Mouse (Mus musculus) liver, postnatal 0 days (tissue): ENCODE results near the gene Kcnip1. TPM values are rescaled to one million over a fixed set of nuclear protein-coding genes. Genes with fewer than 3 reads are reported as not detected.

Experiments used
- ATAC-seq: fragments of 200-750 bp; cut with Nextera tagmentation; 2 replicates; pipeline ENCODE4 v1.8.0; 2017; ENCODE audit warnings: mild to moderate bottlenecking, moderate library complexity
- DNase-seq: peaks from one replicate; pipeline ENCODE4 v3.0.0-alpha.2; 2016
- H3K27ac ChIP-seq: fragments of 300-500 bp; sonication (generic); 2 replicates; pipeline ENCODE4 v1.5.1; 2014; ENCODE audit warnings: antibody characterized with exemption, moderate library complexity, mild to moderate bottlenecking, low read depth
- H3K27me3 ChIP-seq: fragments of 300-500 bp; sonication (generic); 2 replicates; pipeline ENCODE4 v1.6.1; 2014; ENCODE audit warnings: low read length, control low read depth, mixed read lengths; ENCODE audit not compliant: insufficient read depth
- H3K36me3 ChIP-seq: fragments of 300-500 bp; sonication (generic); replicated peaks from 2 replicates; pipeline ENCODE4 v1.6.1; 2014; ENCODE audit warnings: mild to moderate bottlenecking, control low read depth, low read length, moderate library complexity, mixed read lengths; ENCODE audit not compliant: insufficient read depth
- H3K4me1 ChIP-seq: fragments of 300-500 bp; sonication (generic); 2 replicates; pipeline ENCODE4 v1.6.1; 2014; ENCODE audit warnings: antibody characterized with exemption, mild to moderate bottlenecking, control low read depth; ENCODE audit not compliant: insufficient read depth
- H3K4me2 ChIP-seq: fragments of 300-500 bp; sonication (generic); 2 replicates; pipeline ENCODE4 v1.6.1; 2014; ENCODE audit warnings: low read depth, mild to moderate bottlenecking, low read length, moderate library complexity, mixed read lengths
- H3K4me3 ChIP-seq: fragments of 300-500 bp; sonication (generic); 2 replicates; pipeline ENCODE4 v1.5.1; 2014; ENCODE audit warnings: low read depth, low read length
- H3K9ac ChIP-seq: fragments of 300-500 bp; sonication (generic); replicated peaks from 2 replicates; pipeline ENCODE4 v1.6.1; 2014; ENCODE audit warnings: mild to moderate bottlenecking, moderate library complexity
- H3K9me3 ChIP-seq: fragments of 300-500 bp; sonication (generic); 2 replicates; pipeline ENCODE4 v1.6.1; 2016; ENCODE audit warnings: mild to moderate bottlenecking, control low read depth, low read length, mixed read lengths
- CTCF ChIP-seq: sonication (generic); IDR thresholded peaks from 2 replicates; pipeline ENCODE4 v1.5.1; 2016; ENCODE audit warnings: antibody characterized with exemption, low read depth
- EP300 ChIP-seq: IDR thresholded peaks from 2 replicates; pipeline ENCODE4 v1.6.1; 2016; ENCODE audit warnings: antibody characterized with exemption, low read depth, mild to moderate bottlenecking
- WGBS: fragments of 180-500 bp; shearing (Covaris S2); extraction: QIAGEN DNeasy Blood & Tissue Kit; methylation state at CpG from one replicate; pipeline ENCODE4 v1.1.7; 2014; ENCODE audit not compliant: insufficient replicate concordance; 5-methylcytosine and 5-hydroxymethylcytosine counted together
- polyA plus RNA-seq: library from polyadenylated mRNA; unstranded; fragments of >200 nt; fragmentation: Nextera tagmentation; extraction: Ambion mirVana; gene quantifications from 2 replicates; pipeline ENCODE4 v1.2.1, GENCODE M21; 2015

The Kcnip1 gene
- polyA plus RNA-seq, 1 experiment from 2014 or later: not detected

DNA sequence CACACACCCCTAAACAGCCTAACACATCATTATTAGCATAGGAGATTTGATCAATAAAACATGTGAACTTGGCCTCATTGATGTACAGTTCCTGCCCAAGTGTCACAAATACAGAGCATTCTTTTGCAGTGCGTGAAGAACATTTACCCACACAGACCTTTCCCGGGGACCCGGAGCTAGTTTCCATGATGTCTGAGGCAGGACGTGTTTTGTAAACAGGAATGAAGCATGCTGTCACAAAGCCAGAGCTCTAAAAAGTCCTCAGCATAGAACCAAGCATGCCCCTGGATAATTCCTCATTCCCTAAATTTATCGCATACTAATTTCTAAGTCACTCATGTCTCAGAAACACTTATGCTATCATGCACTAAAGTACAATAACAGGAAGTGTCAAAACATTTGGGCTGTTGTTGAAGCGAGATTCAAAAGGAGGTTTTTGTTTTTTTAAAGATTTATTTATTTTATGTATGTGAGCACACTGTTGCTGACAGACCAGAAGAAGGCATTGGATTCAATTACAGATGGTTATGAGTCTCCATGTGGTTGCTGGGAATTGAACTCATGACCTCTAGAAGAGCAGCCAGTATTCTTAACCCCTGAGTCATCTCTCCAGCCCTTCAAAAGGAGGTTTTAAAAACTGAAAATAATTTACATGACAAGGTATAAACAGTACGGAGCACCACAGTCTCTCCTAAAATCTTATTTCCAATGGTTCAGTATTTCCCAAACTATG is 336.9 kb downstream of the Kcnip1 start:
- no peak for TF ChIP-seq CTCF
- TF ChIP-seq EP300: no peak
- H3K27ac ChIP-seq: no peak overlapping the region
- ATAC-seq (no peak), DNase-seq (no peak)
- no peak overlapping the region for H3K9ac ChIP-seq
- no peak overlapping the region for H3K4me2 ChIP-seq
- no peak overlapping the region for H3K4me3 ChIP-seq
- no peaks in the 10 kb centered on the region for H3K36me3 ChIP-seq
- H3K9me3 ChIP-seq: no peaks in the 10 kb centered on the region
- H3K27me3 ChIP-seq: no peaks in the 10 kb centered on the region
- 68% methylated on average over 7 of the region's 7 CpGs for WGBS
- H3K4me1 ChIP-seq: no peaks in the 10 kb centered on the region

DNA sequence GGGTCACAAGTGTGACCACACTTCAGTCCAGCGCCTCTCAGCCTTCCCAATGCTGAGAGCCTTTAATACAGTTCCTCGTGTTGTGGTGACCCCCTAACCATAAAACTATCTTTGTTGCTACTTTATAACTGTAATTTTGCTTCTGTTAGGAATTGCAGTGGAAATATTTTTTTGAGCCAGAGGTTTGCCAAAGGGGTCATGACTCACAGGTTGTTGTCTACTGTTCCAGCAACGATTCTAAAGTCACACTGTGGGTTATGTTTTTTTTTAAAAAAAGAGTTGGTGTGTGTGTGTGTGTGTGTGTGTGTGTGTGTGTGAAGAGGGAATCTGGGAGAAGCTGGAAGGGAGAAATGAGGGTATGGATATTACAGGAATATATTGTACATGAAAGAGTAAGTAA is 337.7 kb downstream of the Kcnip1 start:
- no peak overlapping the region for H3K9ac ChIP-seq
- no peak for DNase-seq
- 68% methylated on average over 3 of the region's 3 CpGs for WGBS
- H3K27ac ChIP-seq: no peak overlapping the region
- ATAC-seq: no peak
- no peaks in the 10 kb centered on the region for H3K36me3 ChIP-seq
- H3K4me3 ChIP-seq: no peak overlapping the region
- H3K4me1 ChIP-seq: no peaks in the 10 kb centered on the region
- TF ChIP-seq EP300 (no peak), CTCF (no peak)
- no peak overlapping the region for H3K4me2 ChIP-seq
- H3K27me3 ChIP-seq: no peaks in the 10 kb centered on the region
- H3K9me3 ChIP-seq: no peaks in the 10 kb centered on the region

- H3K9ac ChIP-seq: no peak overlapping the region
- no peak overlapping the region for H3K4me2 ChIP-seq
- no peaks in the 10 kb centered on the region for H3K36me3 ChIP-seq
- no peaks in the 10 kb centered on the region for H3K9me3 ChIP-seq
- TF ChIP-seq EP300: no peak
- no peak for TF ChIP-seq CTCF
- H3K27me3 ChIP-seq: no peaks in the 10 kb centered on the region
- no peak overlapping the region for H3K4me3 ChIP-seq
- no peak overlapping the region for H3K27ac ChIP-seq
- ATAC-seq: no peak
- no peaks in the 10 kb centered on the region for H3K4me1 ChIP-seq
- WGBS: 64% methylated on average over 2 of the region's 2 CpGs
- DNase-seq: no peak
Observed at GRCm38 (mm10) chr11:33654485-33654884, 338.5 kb downstream of the Kcnip1 start.

DNA sequence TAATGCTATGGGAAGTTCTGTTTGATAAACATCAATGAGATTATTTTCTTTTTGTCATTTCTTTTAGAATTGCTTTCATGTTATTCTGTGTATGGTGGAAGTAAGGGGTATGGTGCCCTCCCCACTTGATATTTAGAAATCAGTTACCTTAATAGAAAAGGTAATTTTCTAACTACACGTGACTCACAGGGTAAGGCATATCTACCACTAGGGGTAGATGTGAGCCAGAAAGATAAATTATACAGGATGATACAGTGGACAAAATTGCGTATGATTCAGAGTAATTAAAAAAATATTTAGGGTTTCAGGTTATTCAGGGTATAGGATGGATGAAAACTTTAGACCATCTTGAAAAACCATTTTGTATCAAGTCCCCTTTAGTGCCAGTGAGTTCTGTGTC is 343.6 kb downstream of the Kcnip1 start:
- H3K27ac ChIP-seq: no peak overlapping the region
- TF ChIP-seq CTCF (no peak), EP300 (no peak)
- no peaks in the 10 kb centered on the region for H3K27me3 ChIP-seq
- no peak overlapping the region for H3K4me3 ChIP-seq
- ATAC-seq (no peak), DNase-seq (no peak)
- H3K9me3 ChIP-seq: no peaks in the 10 kb centered on the region
- H3K4me2 ChIP-seq: no peak overlapping the region
- no peak overlapping the region for H3K9ac ChIP-seq
- no peaks in the 10 kb centered on the region for H3K4me1 ChIP-seq
- WGBS: 66% methylated on average over 2 of the region's 2 CpGs
- no peaks in the 10 kb centered on the region for H3K36me3 ChIP-seq

DNA sequence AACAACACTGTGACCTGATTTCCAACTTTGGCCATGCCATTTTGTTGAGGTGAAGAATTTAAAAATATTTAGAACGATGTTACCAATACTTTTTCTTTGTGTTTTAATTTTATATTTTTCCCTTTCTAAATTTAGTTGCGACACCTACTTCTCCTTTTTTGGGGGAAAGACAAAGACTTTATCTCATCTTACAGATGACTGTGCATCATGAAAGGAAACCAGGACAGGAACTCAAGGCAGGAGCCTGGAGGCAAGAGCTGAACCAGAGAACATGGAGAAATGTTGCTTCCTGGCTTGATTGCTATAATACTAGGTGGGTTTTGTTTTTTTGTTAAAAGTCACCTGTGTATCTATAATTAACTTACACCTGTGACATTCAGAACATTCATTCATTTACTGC is 355.8 kb downstream of the Kcnip1 start:
- no peak for TF ChIP-seq CTCF
- TF ChIP-seq EP300: no peak
- no peaks in the 10 kb centered on the region for H3K9me3 ChIP-seq
- no peak overlapping the region for H3K27ac ChIP-seq
- H3K4me1 ChIP-seq: no peaks in the 10 kb centered on the region
- 40% methylated on average over 2 of the region's 2 CpGs for WGBS
- no peak overlapping the region for H3K4me3 ChIP-seq
- no peak overlapping the region for H3K4me2 ChIP-seq
- DNase-seq: no peak
- H3K27me3 ChIP-seq: no peaks in the 10 kb centered on the region
- no peak for ATAC-seq
- no peaks in the 10 kb centered on the region for H3K36me3 ChIP-seq
- H3K9ac ChIP-seq: no peak overlapping the region

DNA sequence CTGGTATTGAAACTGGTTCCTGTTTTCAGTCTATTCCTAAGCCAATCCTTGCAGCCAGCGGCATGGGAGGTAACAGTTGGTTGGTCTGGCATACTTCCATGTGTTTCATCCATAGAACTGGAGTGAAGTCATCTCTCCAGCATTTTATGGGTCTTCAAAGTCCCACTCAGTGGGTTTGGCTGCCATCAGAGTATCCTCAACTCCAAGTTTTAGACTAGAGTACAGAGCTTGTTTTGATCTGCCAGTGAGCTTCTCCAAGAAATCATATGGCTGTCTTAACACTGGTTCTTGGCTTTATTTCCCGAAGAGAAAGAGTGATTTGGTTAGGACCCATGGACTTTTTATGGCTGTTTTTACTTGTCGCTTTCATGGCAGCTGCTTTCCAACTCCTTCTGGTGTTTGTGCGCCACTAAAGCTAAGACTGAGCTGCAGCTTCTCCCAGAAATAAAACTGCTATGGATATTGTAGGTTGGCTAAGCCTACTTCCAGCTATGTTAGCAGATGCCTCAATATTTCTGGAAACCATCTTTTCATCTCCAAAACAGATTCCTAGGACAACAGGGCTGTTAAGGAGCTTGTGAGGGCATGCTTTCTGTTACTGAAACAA is 365.7 kb downstream of the Kcnip1 start:
- Histone ChIP-seq H3K4me3 (no peak overlapping the region), H3K4me2 (no peak overlapping the region), H3K4me1 (no peaks in the 10 kb centered on the region), H3K9ac (no peak overlapping the region), H3K9me3 (no peaks in the 10 kb centered on the region), H3K36me3 (no peaks in the 10 kb centered on the region), H3K27me3 (no peaks in the 10 kb centered on the region), H3K27ac (no peak overlapping the region)
- DNase-seq (no peak), ATAC-seq (no peak)
- TF ChIP-seq EP300: no peak
- TF ChIP-seq CTCF: no peak
- 69% methylated on average over 4 of the region's 4 CpGs for WGBS
